Mouse (Mus musculus): ENCODE results near the gene Rasa4. TPM values are rescaled to one million over a fixed set of nuclear protein-coding genes. Genes with fewer than 3 reads are reported as not detected.
"Not testable (repeated sequence)": the region's sequence is repeated elsewhere in the genome, so short reads cannot be mapped to it uniquely, and the experiment has no call there.

Gene Rasa4
- total RNA-seq (2014; fragmentation: Nextera tagmentation): 43.2 and 82.3 TPM in 2 replicates
- total RNA-seq (2017): 24.8 and 25.0 TPM in 2 replicates

- peak; percentile 89 for ATAC-seq (replicated peaks; ENCODE audit: poor library complexity, severe bottlenecking)
Measured at GRCm38 (mm10) chr5:136083669-136084107, at the start of gene Rasa4. TSS of gene Rasa4 (plus strand) at chr5:136083916.

DNA sequence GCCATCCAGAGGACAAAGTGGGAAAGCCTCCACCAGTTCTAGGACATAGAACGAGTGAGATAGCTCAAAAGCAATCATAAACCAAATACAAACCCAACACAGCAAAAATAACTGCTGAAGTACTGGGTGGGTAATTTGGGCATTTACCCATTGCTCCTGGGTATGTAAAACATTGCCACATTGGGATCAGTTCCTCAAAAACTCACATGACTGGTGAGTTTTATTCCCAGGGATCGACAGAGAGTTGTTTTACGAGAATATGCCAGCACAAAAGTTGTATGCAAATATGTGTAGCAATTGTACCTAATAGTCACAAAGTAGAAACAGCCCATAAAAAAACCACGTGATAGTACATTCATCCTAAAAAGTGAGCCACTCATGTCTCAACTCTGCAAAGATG lies 48.8 kb upstream of the Rasa4 start:
- ATAC-seq (replicated peaks; ENCODE audit: poor library complexity, severe bottlenecking): peak; percentile 73

DNA sequence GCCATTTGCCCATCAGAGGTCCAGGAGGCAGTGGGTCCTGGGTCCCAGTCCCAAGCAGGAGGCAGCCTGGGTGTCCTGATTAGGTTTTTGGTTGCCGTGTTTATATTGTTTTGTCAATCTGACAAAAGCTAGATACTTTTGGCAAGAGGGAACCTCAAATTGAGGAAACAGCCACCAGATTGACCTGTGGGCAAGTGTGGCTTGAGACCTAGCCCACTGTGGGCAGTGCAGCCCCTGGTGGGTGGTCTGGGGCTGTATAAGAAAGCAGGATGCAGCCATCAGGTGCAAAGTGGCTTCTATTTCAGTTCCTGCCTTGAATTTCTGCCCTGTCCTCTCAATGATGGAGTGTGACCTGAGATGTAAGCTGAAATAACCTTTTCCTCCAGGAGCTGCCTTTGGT lies 48.4 kb upstream of the Rasa4 start:
- peak; percentile 55 for ATAC-seq (replicated peaks; ENCODE audit: poor library complexity, severe bottlenecking)

DNA sequence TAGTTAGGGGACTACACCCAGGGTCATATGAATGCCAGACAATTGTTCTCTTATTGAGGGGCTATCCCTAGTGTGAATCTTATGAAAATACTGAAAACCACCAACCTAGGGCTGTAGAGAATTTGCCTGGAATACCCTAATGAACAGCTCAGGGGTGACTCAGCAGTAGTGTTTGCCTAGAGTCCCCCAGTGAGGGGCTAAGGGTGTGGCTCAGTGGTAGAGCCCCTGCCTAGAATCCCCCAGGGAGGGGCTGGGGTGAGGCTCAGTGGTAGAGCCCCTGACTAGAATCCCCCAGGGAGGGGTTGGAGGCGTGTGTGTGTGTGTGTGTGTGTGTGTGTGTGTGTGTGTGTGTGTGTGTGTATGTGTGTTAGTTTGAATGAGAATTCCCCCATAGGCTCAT lies 47.0 kb upstream of the Rasa4 start:
- no peak for ATAC-seq (replicated peaks; ENCODE audit: poor library complexity, severe bottlenecking)

DNA sequence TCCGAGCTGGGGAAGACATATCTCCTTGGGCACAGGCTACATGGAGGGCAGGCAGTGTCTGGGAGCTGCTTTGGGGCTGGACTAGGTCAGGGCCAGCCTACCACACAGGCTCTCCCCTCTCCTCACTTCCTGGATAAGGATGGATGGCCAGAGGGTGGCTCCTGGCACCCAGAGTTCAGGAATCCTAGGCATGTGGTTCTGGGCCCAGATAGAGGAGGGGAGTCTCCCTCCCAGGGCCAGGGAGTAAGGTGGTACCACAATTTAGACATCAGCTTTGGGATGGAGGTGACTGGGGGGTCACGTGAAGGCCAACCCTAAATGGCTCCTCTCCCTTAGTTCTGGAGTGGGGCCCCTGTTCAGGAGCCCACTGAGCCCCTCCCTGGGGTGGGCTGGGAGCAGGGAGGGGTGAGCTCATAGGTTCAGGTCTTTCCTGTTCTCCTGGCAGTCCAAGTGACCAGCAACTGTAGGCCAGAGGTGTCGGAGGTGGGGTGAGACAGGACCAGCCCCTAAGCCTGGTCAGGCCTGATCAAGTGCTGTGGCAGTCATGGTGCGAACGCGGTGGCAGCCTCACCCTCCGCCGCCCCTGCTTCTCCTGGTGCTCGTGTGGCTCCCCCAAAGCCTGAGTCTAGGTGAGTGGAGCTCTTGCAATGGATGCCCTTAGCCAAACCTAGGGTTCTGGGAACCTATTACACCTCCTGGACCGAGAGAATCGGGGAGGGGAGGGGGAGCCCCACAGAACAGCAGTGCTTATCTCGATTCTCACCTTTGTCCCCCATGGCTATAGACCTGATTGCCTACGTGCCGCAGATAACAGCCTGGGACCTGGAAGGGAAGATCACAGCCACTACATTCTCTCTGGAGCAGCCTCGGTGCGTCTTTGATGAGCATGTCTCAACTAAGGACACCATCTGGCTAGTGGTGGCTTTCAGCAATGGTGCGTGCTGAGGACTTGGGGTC lies 45.2 kb upstream of the Rasa4 start, which contains the start of gene Upk3b:
Gene Upk3b (plus strand): TSS at position 239 of the 957 bp plus-strand sequence.
- no peak for ATAC-seq (replicated peaks; ENCODE audit: poor library complexity, severe bottlenecking)

- ATAC-seq (replicated peaks; ENCODE audit: poor library complexity, severe bottlenecking): peak; percentile 81
Measured at GRCm38 (mm10) chr5:136040210-136040609, 43.5 kb upstream of the Rasa4 start.

GRCm38 (mm10) chr5:136041260-136041659 lies 42.5 kb upstream of the Rasa4 start:
- ATAC-seq (replicated peaks; ENCODE audit: poor library complexity, severe bottlenecking): no peak

DNA sequence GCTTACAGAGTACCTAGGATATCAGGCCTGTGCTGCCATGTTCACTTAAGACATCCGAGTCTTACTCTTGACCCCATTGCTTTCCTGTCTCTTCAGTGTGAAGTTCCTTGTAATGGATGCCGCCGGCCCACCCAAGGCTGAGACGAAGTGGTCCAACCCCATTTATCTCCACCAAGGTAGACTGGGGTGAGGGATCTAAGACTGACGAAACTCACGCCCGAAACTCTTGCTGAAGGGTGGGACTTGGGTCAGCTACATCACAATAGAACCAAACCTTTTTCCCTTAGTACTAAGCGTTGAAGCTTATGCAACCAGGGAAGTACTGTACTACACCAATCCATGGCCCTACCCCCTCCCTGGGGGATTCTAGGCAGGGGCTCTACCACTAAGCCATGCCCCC lies 42.0 kb upstream of the Rasa4 start:
- ATAC-seq (replicated peaks; ENCODE audit: poor library complexity, severe bottlenecking): no peak

DNA sequence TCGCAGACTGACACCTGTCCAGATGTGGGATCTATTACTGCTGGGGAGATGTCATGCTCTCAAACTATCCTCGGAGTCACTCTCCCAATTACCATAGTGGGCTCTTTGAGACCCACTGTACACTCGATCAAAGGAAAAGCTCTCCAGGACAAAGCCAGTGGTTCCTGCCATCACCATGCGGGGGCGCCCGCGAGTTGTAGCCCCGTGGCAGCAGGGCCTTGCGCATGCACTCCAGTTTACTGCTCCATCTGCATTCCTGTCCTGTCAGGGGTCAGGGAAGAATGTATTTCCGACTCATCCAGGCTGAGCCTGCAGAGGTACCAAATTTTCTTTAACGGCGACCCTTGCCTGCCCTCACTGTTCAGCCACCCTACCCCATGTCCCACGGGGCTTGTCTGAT lies 38.9 kb upstream of the Rasa4 start:
- no peak for ATAC-seq (replicated peaks; ENCODE audit: poor library complexity, severe bottlenecking)

- ATAC-seq (replicated peaks; ENCODE audit: poor library complexity, severe bottlenecking): peak; percentile 53
Measured at GRCm38 (mm10) chr5:136045408-136045807, 38.3 kb upstream of the Rasa4 start.

- peak; percentile 70 for ATAC-seq (replicated peaks; ENCODE audit: poor library complexity, severe bottlenecking)
Measured at GRCm38 (mm10) chr5:136045987-136046386, 37.7 kb upstream of the Rasa4 start.

- ATAC-seq (replicated peaks; ENCODE audit: poor library complexity, severe bottlenecking): not testable (repeated sequence)
Measured at GRCm38 (mm10) chr5:136048541-136048940, 35.2 kb upstream of the Rasa4 start.

- ATAC-seq (replicated peaks; ENCODE audit: poor library complexity, severe bottlenecking): no peak
Measured at GRCm38 (mm10) chr5:136049926-136050325, 33.8 kb upstream of the Rasa4 start.

DNA sequence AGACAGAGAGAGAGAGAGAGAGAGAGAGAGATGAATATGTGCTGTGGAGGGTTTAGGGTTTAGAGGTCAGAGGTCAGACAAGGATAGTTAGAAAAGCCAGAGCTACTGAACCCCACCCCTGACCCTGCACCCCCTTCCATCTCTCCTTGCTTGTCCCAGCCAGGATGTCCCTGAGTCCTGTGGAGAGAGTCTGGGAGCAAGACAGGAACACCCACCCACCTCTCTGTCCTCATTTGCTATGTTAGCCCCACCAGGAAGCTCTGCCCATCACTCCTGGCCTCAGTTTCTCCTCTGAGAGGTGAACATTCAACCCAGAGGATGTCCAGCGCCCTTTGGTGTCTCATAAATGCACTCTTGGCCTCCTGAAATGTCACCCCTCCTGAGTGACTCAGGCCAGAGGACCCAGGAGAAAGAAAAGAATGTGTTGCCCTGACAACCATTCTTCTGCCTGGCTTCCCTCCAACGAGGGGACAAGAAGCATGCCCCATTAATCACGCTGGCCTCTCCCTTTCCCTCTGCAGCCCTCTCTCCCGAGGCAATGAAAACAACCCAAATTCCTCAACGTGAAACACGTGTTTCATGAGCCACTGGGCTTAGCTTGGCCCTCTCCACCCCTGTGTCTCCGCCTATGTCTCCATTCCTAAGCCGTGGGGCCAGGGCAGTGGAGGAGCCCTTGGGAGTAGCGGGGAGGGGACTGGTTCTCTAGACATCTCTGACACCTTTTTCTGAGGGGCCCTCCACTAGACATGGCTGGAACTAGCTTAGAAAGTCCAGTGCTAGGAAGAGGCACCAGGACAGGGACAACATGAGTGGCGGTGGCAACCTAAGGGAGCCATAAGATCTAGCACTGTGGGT lies 32.3 kb upstream of the Rasa4 start:
- ATAC-seq (replicated peaks; ENCODE audit: poor library complexity, severe bottlenecking): no peak

- no peak for ATAC-seq (replicated peaks; ENCODE audit: poor library complexity, severe bottlenecking)
Measured at GRCm38 (mm10) chr5:136052861-136053655, 30.7 kb upstream of the Rasa4 start.

- ATAC-seq (replicated peaks; ENCODE audit: poor library complexity, severe bottlenecking): no peak
Measured at GRCm38 (mm10) chr5:136054301-136055077, 29.2 kb upstream of the Rasa4 start, which contains the start of gene Upk3bl. TSS of gene Upk3bl (plus strand) at chr5:136054492.

- no peak for ATAC-seq (replicated peaks; ENCODE audit: poor library complexity, severe bottlenecking)
Measured at GRCm38 (mm10) chr5:136056062-136056461, 27.7 kb upstream of the Rasa4 start.

DNA sequence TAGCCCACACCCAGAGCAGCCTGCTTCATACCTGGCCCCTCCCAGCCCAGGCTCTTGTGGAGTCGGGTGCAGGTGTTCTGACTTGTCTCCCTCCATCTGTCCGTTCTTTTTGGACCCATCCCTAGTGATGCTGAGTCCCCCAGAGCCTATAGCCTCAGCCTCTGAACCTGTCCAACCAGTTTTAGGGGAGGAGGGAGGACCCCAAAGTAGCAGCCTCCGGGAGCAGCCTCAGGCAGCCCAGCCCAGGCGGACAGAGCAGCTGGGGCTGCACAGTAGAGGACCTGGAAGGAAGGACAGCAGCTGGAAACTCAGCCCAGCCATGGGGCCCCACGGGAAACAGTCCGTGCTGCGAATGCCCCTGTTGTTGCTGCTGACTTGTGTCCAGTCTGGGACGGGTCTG lies 26.6 kb upstream of the Rasa4 start:
- ATAC-seq (replicated peaks; ENCODE audit: poor library complexity, severe bottlenecking): no peak

GRCm38 (mm10) chr5:136061567-136061966 lies 22.1 kb upstream of the Rasa4 start:
- ATAC-seq (replicated peaks; ENCODE audit: poor library complexity, severe bottlenecking): peak; percentile 74

All from granulocyte monocyte progenitor cell, adult 5-6 weeks (primary cell).